Mouse (Mus musculus): ENCODE data around the gene D130052B06Rik. TPM values are rescaled to one million over a fixed set of nuclear protein-coding genes. Genes with fewer than 3 reads are reported as not detected.

The D130052B06Rik gene
- not detected for polyA plus RNA-seq (2017; shearing (Covaris generic))

GRCm38 (mm10) chr11:33598986-33599385 is at the start of gene D130052B06Rik:
D130052B06Rik (plus strand) TSS chr11:33599302.

GRCm38 (mm10) chr11:33578859-33579258 is 20.2 kb upstream of the D130052B06Rik start, which contains the start of gene Gabrp:
Gabrp (minus strand) TSS chr11:33578959.

Other genes with a start within 250 kb of the D130052B06Rik start
- 0.54 TPM for gene Ranbp17, start 85.6 kb upstream of the D130052B06Rik start, polyA plus RNA-seq (2017; shearing (Covaris generic))
- not detected for gene Gabrp, start 20.3 kb upstream of the D130052B06Rik start, polyA plus RNA-seq (2017; shearing (Covaris generic))

All from effector memory CD4-positive, alpha-beta T cell, adult 5 months (primary cell).